Mouse (Mus musculus) MEL (cell line): ENCODE data around the gene Defb7.

Experiments used
- E2F4 ChIP-seq: IDR thresholded peaks from 2 replicates; pipeline ENCODE4 v1.6.1; 2011; ENCODE audit warnings: low read depth, low read length, improper control_type of control experiment, borderline replicate concordance
- KAT2A ChIP-seq: conservative IDR thresholded peaks from 2 replicates; pipeline ENCODE4 v1.6.1; 2012; ENCODE audit warnings: low read depth, low read length, improper control_type of control experiment, inconsistent platforms
- MYC ChIP-seq: IDR thresholded peaks from 2 replicates; pipeline ENCODE4 v1.6.1; 2011; ENCODE audit warnings: low read depth, mild to moderate bottlenecking, low read length, improper control_type of control experiment, moderate library complexity
- POLR2A ChIP-seq, 2 experiments: IDR thresholded peaks; 2 replicates each; pipeline ENCODE4 v1.6.1; 2011 to 2012; ENCODE audit warnings: low read length in 2 of 2, mild to moderate bottlenecking in 2 of 2, control low read depth in 1 of 2, improper control_type of control experiment in 1 of 2, low read depth in 1 of 2, moderate library complexity in 1 of 2; ENCODE audit not compliant: control insufficient read depth in 1 of 2, insufficient read depth in 1 of 2, poor library complexity in 1 of 2
- POLR2AphosphoS2 ChIP-seq: IDR thresholded peaks from 2 replicates; pipeline ENCODE4 v1.6.1; 2011; ENCODE audit warnings: low read length, improper control_type of control experiment
- TAL1 ChIP-seq: IDR thresholded peaks from 2 replicates; pipeline ENCODE4 v1.6.1; 2012; ENCODE audit warnings: mild to moderate bottlenecking, inconsistent platforms, low read length, moderate library complexity, mixed read lengths
- UBTF ChIP-seq: IDR thresholded peaks from 2 replicates; pipeline ENCODE4 v1.6.1; 2012; ENCODE audit warnings: low read depth, mild to moderate bottlenecking, inconsistent platforms, low read length, improper control_type of control experiment, moderate library complexity, borderline replicate concordance; ENCODE audit not compliant: insufficient read depth
- USF2 ChIP-seq, 2 experiments: IDR thresholded peaks; 2 replicates each; pipeline ENCODE4 v1.6.1; 2011 to 2012; ENCODE audit warnings: improper control_type of control experiment in 2 of 2, low read length in 2 of 2, borderline replicate concordance in 1 of 2, inconsistent platforms in 1 of 2, low read depth in 1 of 2, mild to moderate bottlenecking in 1 of 2; ENCODE audit not compliant: insufficient read depth in 1 of 2
- ZNF384 ChIP-seq: IDR thresholded peaks from 2 replicates; pipeline ENCODE4 v1.6.1; 2012; ENCODE audit warnings: low read depth, mild to moderate bottlenecking, inconsistent platforms, low read length, improper control_type of control experiment

- TF ChIP-seq POLR2A (IDR thresholded peaks at IDR 0.05; ENCODE audit: control insufficient read depth in 1 of 2, insufficient read depth in 1 of 2, low read depth in 1 of 2, low read length in 2 of 2, poor library complexity in 1 of 2) = no peak
- TF ChIP-seq ZNF384 = no peak
- no peak for TF ChIP-seq TAL1
- no peak for TF ChIP-seq E2F4
- TF ChIP-seq MYC = no peak
- TF ChIP-seq POLR2AphosphoS2 = no peak
- TF ChIP-seq KAT2A = no peak
- no peak for TF ChIP-seq USF2 (IDR thresholded peaks at IDR 0.05; ENCODE audit: borderline replicate concordance in 1 of 2, insufficient read depth in 1 of 2, low read depth in 1 of 2, low read length in 2 of 2)
- no peak for TF ChIP-seq UBTF
Observed at GRCm38 (mm10) chr8:19535195-19535829, 40.4 kb downstream of the Defb7 start.
